Mouse (Mus musculus) megakaryocyte progenitor cell, adult 5-6 weeks (primary cell): Measurements from ENCODE around the gene Galnt10. TPM values are rescaled to one million over a fixed set of nuclear protein-coding genes. Genes with fewer than 3 reads are reported as not detected.
A peak's percentile ranks its signal among the peaks of the same experiment; 100 is the strongest.

Experiments
- ATAC-seq: replicated peaks from 2 replicates; pipeline ENCODE4 v1.8.0; 2016; ENCODE audit warnings: mild to moderate bottlenecking, moderate TSS enrichment, inconsistent platforms; ENCODE audit not compliant: poor library complexity
- total RNA-seq, 2 experiments: library from RNA; stranded (forward) in 1 of 2; stranded (reverse) in 1 of 2; fragments of 157-497, 149-512 nt in 1 of 2; fragments of 200-1000 nt in 1 of 2; gene quantifications; 2 replicates each; pipeline versions ENCODE4 v1.2.3 to v1.2.4; 2015 to 2017

The Galnt10 gene
- 4.0 and 4.8 TPM in 2 replicates for total RNA-seq (2015)
- 7.0 and 8.8 TPM in 2 replicates for total RNA-seq (2017)

- peak; percentile 79 for ATAC-seq
These were observed at the start of gene Galnt10 for GRCm38 (mm10) chr11:57645018-57645559. Galnt10 (plus strand) TSS chr11:57645442.

- no peak for ATAC-seq
These were observed 49.3 kb upstream of the Galnt10 start for GRCm38 (mm10) chr11:57595899-57596298.

DNA sequence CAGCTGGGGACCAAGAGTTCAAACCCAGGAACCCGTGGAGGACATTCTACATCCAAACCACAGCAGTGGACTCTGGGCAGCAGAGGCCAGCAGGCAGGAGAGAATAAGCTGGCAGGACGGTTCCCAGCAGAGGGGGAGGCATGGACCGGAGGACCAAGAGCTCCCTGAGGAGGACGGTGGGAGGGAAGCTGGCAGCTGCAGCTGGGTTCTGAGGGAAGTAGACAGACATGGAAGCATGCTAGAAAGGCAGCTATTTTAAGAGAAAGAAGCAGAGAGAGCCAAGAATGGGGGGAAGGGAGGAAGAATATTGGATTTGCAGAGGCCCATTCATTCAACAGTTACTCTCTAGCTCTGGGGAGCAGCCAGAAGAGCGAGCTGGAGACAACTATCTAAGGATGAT lies 47.1 kb upstream of the Galnt10 start:
- ATAC-seq, result no peak

DNA sequence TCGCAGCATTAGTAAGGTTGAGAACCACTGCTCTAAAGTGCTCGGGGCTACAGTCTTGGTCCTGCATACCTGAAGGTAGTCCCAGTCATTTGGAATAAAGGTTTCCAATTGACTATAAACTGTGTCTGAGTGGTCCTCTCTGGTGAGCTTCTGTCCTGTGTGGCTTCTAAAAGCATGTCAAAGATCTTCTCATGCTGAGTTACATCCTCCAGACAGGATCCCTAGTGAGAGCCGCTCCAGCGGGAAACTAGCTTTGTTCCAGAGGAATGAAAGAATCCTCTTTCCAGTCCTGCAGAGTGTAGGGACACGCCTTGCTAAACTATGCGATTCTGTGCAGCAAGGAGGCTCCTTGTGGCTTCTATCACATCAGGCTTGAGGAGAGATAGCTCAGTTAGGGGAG lies 45.9 kb upstream of the Galnt10 start:
- ATAC-seq, result no peak

- ATAC-seq, result no peak
These were observed 45.1 kb upstream of the Galnt10 start for GRCm38 (mm10) chr11:57600113-57600512.

- no peak for ATAC-seq
These were observed 44.6 kb upstream of the Galnt10 start for GRCm38 (mm10) chr11:57600621-57601121.

- ATAC-seq, result peak; percentile 77
These were observed 43.3 kb upstream of the Galnt10 start for GRCm38 (mm10) chr11:57601806-57602455.

GRCm38 (mm10) chr11:57605086-57605485 lies 40.2 kb upstream of the Galnt10 start:
- no peak for ATAC-seq

- no peak for ATAC-seq
These were observed 39.6 kb upstream of the Galnt10 start for GRCm38 (mm10) chr11:57605660-57606059.

- ATAC-seq, result no peak
These were observed 30.7 kb upstream of the Galnt10 start for GRCm38 (mm10) chr11:57614502-57614901.

- no peak for ATAC-seq
These were observed 30.0 kb upstream of the Galnt10 start for GRCm38 (mm10) chr11:57615286-57615685.

GRCm38 (mm10) chr11:57615871-57616270 lies 29.4 kb upstream of the Galnt10 start:
- ATAC-seq, result no peak

GRCm38 (mm10) chr11:57617526-57618264 lies 27.5 kb upstream of the Galnt10 start:
- ATAC-seq, result peak; percentile 89

GRCm38 (mm10) chr11:57621472-57621871 lies 23.8 kb upstream of the Galnt10 start:
- ATAC-seq, result no peak

DNA sequence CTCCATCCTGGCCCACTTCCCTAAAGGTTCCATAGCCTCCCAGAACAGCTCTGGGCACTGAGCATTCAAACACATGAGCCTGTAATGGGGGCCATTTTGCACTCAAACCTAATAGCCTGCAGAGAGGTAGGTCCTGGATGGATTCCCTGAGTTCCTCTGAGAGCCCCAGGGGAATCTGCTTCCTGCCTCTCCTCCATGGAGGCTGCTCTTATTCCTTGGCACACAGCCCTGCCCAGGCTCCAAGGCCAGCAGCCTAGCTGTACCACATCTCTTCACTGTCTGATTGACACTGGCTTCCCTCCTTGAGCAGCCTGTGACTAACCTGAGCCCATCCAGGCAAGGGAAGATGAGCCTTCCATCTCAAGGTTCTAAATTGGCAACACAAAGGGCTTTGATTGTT lies 23.4 kb upstream of the Galnt10 start:
- ATAC-seq, result no peak

- ATAC-seq, result peak; percentile 88
These were observed 20.8 kb upstream of the Galnt10 start for GRCm38 (mm10) chr11:57624490-57624893.

GRCm38 (mm10) chr11:57625465-57625864 lies 19.8 kb upstream of the Galnt10 start:
- ATAC-seq, result no peak

DNA sequence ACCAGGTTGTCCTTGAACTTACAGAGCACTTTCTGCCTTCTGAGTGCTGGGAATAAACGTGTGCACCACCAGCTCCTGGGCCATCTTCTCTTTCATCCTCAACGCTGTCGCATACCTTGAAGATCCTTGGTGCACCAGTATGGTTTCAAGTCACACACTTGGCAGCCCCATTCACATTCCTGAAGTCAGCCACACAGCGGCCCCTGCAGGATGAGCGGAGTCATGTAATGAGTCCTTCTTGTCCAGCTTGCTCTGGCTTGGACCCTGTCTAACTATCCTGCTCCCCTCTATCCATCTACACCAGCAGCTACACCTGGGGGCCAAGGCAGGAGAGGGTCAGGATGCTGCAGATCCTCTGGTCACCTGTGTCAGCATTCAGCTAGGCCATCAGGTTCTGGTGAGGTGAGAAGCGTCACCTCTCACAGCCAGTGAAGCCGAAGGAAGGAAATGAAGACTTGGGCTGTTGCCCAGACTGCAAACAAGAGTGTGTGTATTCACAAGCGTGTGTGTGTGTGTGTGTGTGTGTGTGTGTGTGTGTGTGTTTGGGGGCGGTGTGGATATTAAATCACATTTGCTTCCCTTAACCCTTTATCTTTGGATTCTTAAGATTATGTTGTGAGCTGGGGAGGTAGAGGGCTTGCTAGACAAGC lies 18.0 kb upstream of the Galnt10 start:
- ATAC-seq, result peak; percentile 52

GRCm38 (mm10) chr11:57631805-57632485 lies 13.3 kb upstream of the Galnt10 start:
- ATAC-seq, result no peak

DNA sequence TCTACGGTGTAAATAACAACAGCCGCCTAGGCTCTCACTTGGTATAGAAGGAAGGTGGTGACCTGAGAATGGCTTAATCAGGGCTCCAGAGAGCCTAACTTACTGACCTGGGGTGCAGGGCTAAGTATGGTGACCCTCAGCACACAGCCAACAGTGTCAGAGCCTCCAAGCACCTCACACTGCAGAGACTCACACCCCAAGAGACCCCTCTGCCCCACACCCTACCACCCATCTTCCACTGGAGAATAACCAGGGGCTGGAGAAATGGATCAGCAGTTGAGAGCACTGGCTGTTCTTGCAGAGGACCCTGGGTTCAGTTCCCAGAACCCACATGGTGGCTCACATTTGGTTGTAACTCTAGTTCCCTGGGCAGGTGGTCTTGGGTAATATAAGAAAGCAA lies 12.2 kb upstream of the Galnt10 start:
- ATAC-seq, result no peak
